Mouse (Mus musculus) heart, embryonic 11.5 days (tissue): ENCODE results near the gene Atp6v1e1. TPM values are rescaled to one million over a fixed set of nuclear protein-coding genes. Genes with fewer than 3 reads are reported as not detected.
"Not testable (repeated sequence)": the region's sequence is repeated elsewhere in the genome, so short reads cannot be mapped to it uniquely, and the experiment has no call there.

Experiments used
- ATAC-seq: fragments of 200-750 bp; cut with Nextera tagmentation; replicated peaks from 2 replicates; pipeline ENCODE4 v1.8.0; 2017; ENCODE audit warnings: moderate library complexity; ENCODE audit not compliant: insufficient number of reproducible peaks, low FRiP score, low TSS enrichment
- H3K27ac ChIP-seq: fragments of 300-500 bp; sonication (generic); 2 replicates; pipeline ENCODE4 v1.5.1; 2014; ENCODE audit warnings: mild to moderate bottlenecking, low read depth, low read length
- H3K27me3 ChIP-seq: fragments of 300-500 bp; sonication (generic); 2 replicates; pipeline ENCODE4 v1.6.1; 2014; ENCODE audit warnings: mild to moderate bottlenecking, low read length, mixed read lengths; ENCODE audit not compliant: control insufficient read depth, insufficient read depth
- H3K36me3 ChIP-seq: fragments of 300-500 bp; sonication (generic); 2 replicates; pipeline ENCODE4 v1.6.1; 2014; ENCODE audit warnings: mild to moderate bottlenecking, low read length, moderate library complexity, mixed read lengths; ENCODE audit not compliant: control insufficient read depth, insufficient read depth
- H3K4me1 ChIP-seq: fragments of 300-500 bp; sonication (generic); 2 replicates; pipeline ENCODE4 v1.6.1; 2014; ENCODE audit warnings: low read length; ENCODE audit not compliant: control insufficient read depth, insufficient read depth
- H3K4me2 ChIP-seq: fragments of 300-500 bp; sonication (generic); 2 replicates; pipeline ENCODE4 v1.6.1; 2014; ENCODE audit warnings: mild to moderate bottlenecking, moderate library complexity
- H3K4me3 ChIP-seq: fragments of 300-500 bp; sonication (generic); 2 replicates; pipeline ENCODE4 v1.5.1; 2014; ENCODE audit warnings: low read depth, low read length
- H3K9ac ChIP-seq: fragments of 300-500 bp; sonication (generic); 2 replicates; pipeline ENCODE4 v1.6.1; 2014; ENCODE audit warnings: mild to moderate bottlenecking, low read depth, low read length, moderate library complexity
- H3K9me3 ChIP-seq: fragments of 300-500 bp; sonication (generic); replicated peaks from 2 replicates; pipeline ENCODE4 v1.6.1; 2016; ENCODE audit warnings: low read length; ENCODE audit not compliant: control insufficient read depth
- WGBS: fragments of 180-500 bp; shearing (Covaris S2); extraction: QIAGEN DNeasy Blood & Tissue Kit; methylation state at CpG from one replicate; pipeline ENCODE4 v1.1.7; 2014; ENCODE audit not compliant: insufficient replicate concordance; 5-methylcytosine and 5-hydroxymethylcytosine counted together
- polyA plus RNA-seq: library from polyadenylated mRNA; unstranded; fragments of >200 nt; fragmentation: Nextera tagmentation; extraction: Ambion mirVana; gene quantifications from 2 replicates; pipeline ENCODE4 v1.2.1, GENCODE M21; 2014

Gene Atp6v1e1
- polyA plus RNA-seq: 153 and 155 TPM in 2 replicates

DNA sequence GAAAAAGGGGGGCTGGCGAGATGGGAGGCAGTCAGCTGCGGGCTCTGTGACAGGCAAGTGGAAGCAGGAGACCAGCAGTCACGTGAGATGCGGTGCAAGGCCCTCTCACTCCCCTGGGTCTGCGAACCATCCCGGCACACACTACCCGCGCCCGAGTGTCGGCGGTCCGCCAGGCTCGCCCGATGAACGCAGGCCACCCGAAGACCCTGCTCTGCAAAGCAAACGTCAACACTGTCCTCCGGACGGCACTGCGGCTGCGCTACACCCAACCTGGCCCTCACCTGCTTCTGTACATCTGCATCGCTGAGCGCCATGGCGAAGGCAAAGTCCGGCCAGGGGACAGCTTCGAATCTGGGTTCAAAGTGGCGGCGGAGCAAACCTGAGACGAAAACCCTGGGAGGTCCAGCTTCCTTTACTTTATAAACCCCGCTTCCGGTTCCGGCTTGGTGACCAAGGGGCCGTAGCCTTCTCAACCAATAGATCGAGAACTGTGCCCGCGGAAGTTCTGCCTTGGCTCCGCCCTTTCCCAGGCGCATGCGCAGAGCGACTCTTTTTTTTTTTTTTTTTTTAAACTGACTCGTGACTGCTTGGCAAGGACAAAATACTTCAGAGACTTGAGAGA, at the start of gene Atp6v1e1:
Atp6v1e1 (minus strand) TSS at position 487 of the 622 bp plus-strand sequence.
- peak within 1 kb of the TSS; percentile 83 for H3K9ac ChIP-seq
- no peaks in the 10 kb centered on the region for H3K27me3 ChIP-seq
- H3K27ac ChIP-seq: peak within 1 kb of the TSS; percentile 90
- under 1% methylated on average over 41 of the region's 41 CpGs for WGBS
- peaks cover 14% of the 10 kb centered on the region for H3K36me3 ChIP-seq
- peak; percentile 91 for ATAC-seq
- H3K4me3 ChIP-seq: peak within 1 kb of the TSS; percentile 71
- peaks cover 4% of the 10 kb centered on the region; the same call in 1 of the 2 replicates for H3K4me1 ChIP-seq
- H3K9me3 ChIP-seq: 0 out of 2 replicates have a peak, but pooled peaks cover 2% of the 10 kb centered on the region
- H3K4me2 ChIP-seq: peak within 1 kb of the TSS; percentile 66

DNA sequence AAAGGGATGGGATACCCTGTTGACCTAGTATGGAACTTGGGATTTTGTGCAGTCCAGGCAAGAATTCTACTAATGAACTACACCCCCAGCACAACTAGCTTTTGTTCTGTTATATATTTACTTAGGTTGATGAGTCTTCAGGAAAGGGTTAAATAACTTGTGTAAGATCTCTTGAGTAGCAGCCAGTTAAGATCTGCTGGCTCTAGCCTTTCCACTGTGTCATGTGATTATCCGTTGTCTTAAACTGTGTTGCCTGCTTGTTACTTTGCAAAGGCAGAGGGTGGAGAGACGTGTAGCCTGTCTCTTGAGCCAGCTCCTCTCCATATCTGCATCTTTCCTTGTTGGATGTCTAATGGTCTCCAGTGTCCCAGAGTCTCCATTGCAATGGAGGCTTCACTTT, 48.7 kb upstream of the Atp6v1e1 start:
- no peaks in the 10 kb centered on the region for H3K9me3 ChIP-seq
- H3K4me3 ChIP-seq: no peak overlapping the region
- H3K36me3 ChIP-seq: peaks cover 8% of the 10 kb centered on the region; the same call in 1 of the 2 replicates
- ATAC-seq: no peak
- WGBS: 72% methylated on average over 2 of the region's 2 CpGs
- H3K27me3 ChIP-seq: no peaks in the 10 kb centered on the region
- no peak overlapping the region for H3K9ac ChIP-seq
- H3K27ac ChIP-seq: no peak overlapping the region
- peaks cover 11% of the 10 kb centered on the region for H3K4me1 ChIP-seq
- no peak overlapping the region for H3K4me2 ChIP-seq

DNA sequence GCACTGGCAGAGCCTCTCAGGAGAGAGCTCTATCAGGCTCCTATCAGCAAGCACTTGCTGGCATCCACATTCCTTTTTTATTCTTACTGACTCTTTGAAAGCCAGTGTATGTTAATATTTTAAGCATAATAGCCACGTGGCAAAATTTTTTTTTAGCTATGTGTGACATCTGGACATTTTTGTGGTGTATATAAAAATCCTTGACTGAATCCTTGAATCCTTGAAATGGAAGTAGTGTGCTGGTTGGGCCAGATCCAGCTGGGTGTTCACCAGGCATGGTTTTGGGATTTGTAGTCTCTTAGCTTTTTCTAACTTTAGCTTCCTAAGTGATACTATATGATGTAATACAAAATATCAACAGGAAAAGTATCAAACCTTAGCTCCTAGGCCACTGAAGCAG, 46.2 kb upstream of the Atp6v1e1 start:
- ATAC-seq: no peak
- Histone ChIP-seq H3K27me3 (no peaks in the 10 kb centered on the region), H3K27ac (no peak overlapping the region), H3K9ac (no peak overlapping the region), H3K36me3 (peaks cover 5% of the 10 kb centered on the region), H3K4me3 (no peak overlapping the region), H3K4me2 (no peak overlapping the region), H3K9me3 (no peaks in the 10 kb centered on the region), H3K4me1 (peaks cover 5% of the 10 kb centered on the region)
- WGBS: 64% methylated on average over 1 of the region's 1 CpGs

DNA sequence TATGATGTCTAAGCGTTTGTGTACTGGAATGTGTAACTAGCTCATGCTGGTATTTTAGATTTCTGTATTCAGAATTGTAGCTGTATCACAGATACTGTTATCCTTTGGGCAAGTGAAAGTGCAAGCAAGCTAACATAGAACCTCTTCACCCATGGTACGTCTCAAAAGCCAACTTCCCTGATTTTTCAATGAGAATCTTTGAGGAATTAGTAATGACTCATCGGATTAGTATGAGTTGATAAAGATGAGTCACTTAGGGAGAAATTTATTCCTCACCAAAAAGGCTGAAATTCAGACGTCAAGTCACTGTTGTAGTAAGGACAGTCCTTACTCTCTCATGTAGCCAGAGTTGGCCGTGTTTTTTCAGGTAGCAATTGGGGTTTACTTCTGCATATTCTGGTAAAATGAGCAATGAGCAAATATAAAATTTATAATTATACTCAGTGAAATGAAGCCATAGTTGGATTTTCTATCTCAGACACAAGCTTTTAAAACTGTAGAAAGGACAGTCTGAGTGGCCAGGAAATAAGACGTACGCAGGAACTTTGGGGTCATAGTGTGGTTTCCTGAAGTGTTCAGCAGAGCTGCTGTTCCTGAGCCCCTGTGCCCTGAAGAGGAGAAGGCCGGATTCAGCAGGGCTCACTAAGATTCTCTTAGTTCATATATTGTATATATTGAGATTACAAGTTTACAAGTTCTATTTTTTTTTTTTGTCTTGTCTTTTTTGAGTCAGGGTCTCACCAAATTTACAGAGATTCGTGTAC, 43.6 kb upstream of the Atp6v1e1 start:
- no peak overlapping the region for H3K4me2 ChIP-seq
- no peak for ATAC-seq
- no peaks in the 10 kb centered on the region for H3K9me3 ChIP-seq
- H3K9ac ChIP-seq: no peak overlapping the region
- no peak overlapping the region for H3K27ac ChIP-seq
- no peak overlapping the region for H3K4me3 ChIP-seq
- H3K36me3 ChIP-seq: no peaks in the 10 kb centered on the region; the same call in none of the 2 replicates
- no peaks in the 10 kb centered on the region for H3K27me3 ChIP-seq
- WGBS: 72% methylated on average over 9 of the region's 9 CpGs
- peaks cover 6% of the 10 kb centered on the region; the same call in 1 of the 2 replicates for H3K4me1 ChIP-seq

DNA sequence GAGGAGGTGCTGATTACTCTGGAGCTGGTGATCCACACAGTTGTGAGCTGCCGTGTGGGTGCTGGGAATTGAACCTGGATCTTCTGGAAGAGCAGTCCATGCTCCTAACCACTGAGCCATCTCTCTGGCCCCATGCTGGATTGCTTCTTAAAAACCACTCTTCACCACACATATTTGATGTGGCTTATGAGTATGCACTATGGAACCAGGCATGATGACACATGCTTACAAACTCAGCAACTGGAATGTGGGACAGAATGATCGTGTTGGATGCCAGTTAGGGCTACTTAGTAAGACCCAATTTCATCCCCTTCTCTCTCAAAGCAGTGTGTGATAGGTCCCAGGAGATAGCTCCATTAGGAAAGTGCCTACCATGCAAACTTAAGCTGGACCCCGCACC, 37.5 kb upstream of the Atp6v1e1 start:
- Histone ChIP-seq H3K27me3 (no peaks in the 10 kb centered on the region), H3K4me2 (no peak overlapping the region), H3K9ac (no peak overlapping the region), H3K4me3 (no peak overlapping the region), H3K27ac (no peak overlapping the region), H3K36me3 (no peaks in the 10 kb centered on the region), H3K4me1 (peaks cover 13% of the 10 kb centered on the region), H3K9me3 (no peaks in the 10 kb centered on the region)
- 87% methylated on average over 3 of the region's 3 CpGs for WGBS
- ATAC-seq: no peak

DNA sequence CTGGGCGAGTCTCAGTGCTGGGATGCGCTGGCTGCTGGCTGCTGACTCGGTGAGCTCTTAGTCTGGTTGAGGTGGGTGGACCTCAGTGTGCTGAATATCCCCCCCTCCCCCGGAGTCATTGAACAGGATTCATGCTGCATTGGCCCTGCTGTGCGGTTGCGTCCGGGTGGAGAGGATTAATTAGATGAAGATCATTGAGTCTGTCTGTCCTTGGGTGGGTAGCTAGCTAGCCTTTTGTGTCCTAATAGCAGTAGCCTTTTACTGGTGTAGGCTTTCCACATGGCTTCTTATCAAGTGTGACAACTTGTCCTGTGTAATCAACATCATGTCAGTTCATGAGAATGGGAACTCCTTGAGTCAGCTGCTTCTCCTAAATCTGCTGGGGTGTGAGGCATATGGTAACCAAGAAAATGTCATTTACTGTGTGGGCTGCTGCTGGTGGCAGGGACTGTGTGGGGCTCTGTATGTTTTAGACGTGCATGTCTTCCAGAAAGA, 35.7 kb upstream of the Atp6v1e1 start:
- no peak overlapping the region for H3K27ac ChIP-seq
- H3K36me3 ChIP-seq: no peaks in the 10 kb centered on the region
- ATAC-seq: no peak
- WGBS: 69% methylated on average over 8 of the region's 8 CpGs
- H3K27me3 ChIP-seq: no peaks in the 10 kb centered on the region
- no peak overlapping the region for H3K4me3 ChIP-seq
- peaks cover 22% of the 10 kb centered on the region for H3K4me1 ChIP-seq
- H3K9ac ChIP-seq: no peak overlapping the region
- H3K4me2 ChIP-seq: no peak overlapping the region
- no peaks in the 10 kb centered on the region for H3K9me3 ChIP-seq

DNA sequence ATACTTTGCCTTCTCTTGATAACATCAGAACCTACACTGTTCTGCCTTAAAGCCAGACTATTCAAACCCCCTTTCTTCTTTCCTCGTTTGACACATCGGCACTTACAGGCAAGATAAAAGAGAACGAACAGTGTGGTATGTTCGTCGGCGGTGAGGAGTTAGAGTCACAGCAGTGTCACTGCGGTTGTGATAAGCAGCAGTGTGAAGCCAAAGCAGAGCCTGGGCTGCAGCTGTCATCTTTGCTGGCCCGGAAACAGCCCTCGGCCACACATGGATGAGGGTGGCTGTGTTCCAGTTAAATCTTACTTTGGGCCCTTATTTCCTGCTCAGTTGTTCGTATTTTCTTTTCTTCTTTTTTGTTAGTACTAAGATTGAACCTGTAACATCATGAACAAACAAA, 31.8 kb upstream of the Atp6v1e1 start:
- no peaks in the 10 kb centered on the region for H3K27me3 ChIP-seq
- no peaks in the 10 kb centered on the region for H3K9me3 ChIP-seq
- H3K4me2 ChIP-seq: peak overlapping the region; percentile 18; the same call in 1 of the 2 replicates
- H3K4me1 ChIP-seq: peaks cover 16% of the 10 kb centered on the region
- 22% methylated on average over 10 of the region's 10 CpGs for WGBS
- no peak overlapping the region for H3K9ac ChIP-seq
- H3K36me3 ChIP-seq: 0 out of 2 replicates have a peak, but pooled peaks cover 4% of the 10 kb centered on the region
- ATAC-seq: peak; percentile 65; the same call in 1 of the 2 replicates
- no peak overlapping the region for H3K4me3 ChIP-seq
- 0 out of 2 replicates have a peak overlapping the region, but pooled peaks have one; percentile 47 for H3K27ac ChIP-seq

DNA sequence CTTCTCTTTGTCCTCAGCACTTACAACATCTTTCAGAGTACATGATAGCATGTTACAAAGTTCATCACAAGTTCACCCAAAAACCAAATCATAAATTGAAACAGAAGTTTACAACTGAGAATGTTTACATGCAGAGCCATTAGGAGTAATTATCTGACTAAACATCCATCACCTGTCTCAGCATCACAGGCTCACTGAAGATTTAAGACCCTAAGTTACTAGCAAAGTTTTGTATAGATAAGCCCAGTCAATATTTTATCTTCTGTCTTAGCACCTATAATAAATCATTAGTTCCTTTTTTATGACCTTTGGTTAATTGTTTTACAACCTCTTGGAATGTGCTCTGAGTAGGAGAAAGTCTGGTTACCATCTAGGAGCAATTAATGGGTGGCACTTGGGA, 28.1 kb upstream of the Atp6v1e1 start:
- H3K4me2 ChIP-seq, ATAC-seq, H3K4me3 ChIP-seq, H3K27me3 ChIP-seq, H3K9me3 ChIP-seq, H3K9ac ChIP-seq, H3K36me3 ChIP-seq, H3K4me1 ChIP-seq, H3K27ac ChIP-seq: not testable (repeated sequence)
